Mouse (Mus musculus) liver, postnatal 0 days (tissue): ENCODE measurements around the gene Tmem129.

Source experiments
- CTCF ChIP-seq: sonication (generic); IDR thresholded peaks from 2 replicates; pipeline ENCODE4 v1.5.1; 2016; ENCODE audit warnings: antibody characterized with exemption, low read depth
- EP300 ChIP-seq: IDR thresholded peaks from 2 replicates; pipeline ENCODE4 v1.6.1; 2016; ENCODE audit warnings: antibody characterized with exemption, low read depth, mild to moderate bottlenecking

DNA sequence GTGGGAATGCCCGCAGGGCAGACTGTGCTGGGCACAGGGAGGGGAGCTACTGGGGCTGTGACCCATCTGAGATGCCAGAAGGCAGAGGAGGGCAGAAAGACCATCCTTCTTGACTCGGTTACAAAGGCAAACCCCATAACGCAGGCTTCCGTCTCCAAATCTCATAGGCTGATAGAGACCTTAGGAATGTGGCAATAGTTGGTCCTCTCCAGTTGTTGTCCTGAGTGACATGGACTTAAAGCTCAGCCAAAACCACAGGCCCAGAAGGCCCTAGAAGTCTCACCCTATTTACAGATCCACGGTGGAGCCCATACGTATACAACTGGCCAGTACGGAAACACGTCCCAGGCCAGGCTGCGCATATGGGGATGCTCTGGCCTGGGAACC is 36.2 kb upstream of the Tmem129 start:
- TF ChIP-seq CTCF (no peak), EP300 (no peak)
